Mouse (Mus musculus) embryonic facial prominence, embryonic 14.5 days (tissue): Measurements from ENCODE around the gene Sel1l2. TPM values are rescaled to one million over a fixed set of nuclear protein-coding genes. Genes with fewer than 3 reads are reported as not detected.
A peak's percentile ranks its signal among the peaks of the same experiment; 100 is the strongest.

Experiments used
- ATAC-seq: fragments of 200-750 bp; cut with Nextera tagmentation; 2 replicates; pipeline ENCODE4 v1.8.0; 2017; ENCODE audit warnings: low read depth, moderate number of reproducible peaks, moderate TSS enrichment
- DNase-seq: peaks from one replicate; pipeline ENCODE4 v3.0.0-alpha.2; 2015; ENCODE audit warnings: low spot score
- H3K27ac ChIP-seq: fragments of 300-500 bp; sonication (generic); replicated peaks from 2 replicates; pipeline ENCODE4 v1.5.1; 2014; ENCODE audit warnings: low read depth, mild to moderate bottlenecking, low read length, moderate library complexity
- H3K27me3 ChIP-seq: fragments of 300-500 bp; sonication (generic); replicated peaks from 2 replicates; pipeline ENCODE4 v1.6.1; 2014; ENCODE audit warnings: low read length; ENCODE audit not compliant: control insufficient read depth, insufficient read depth
- H3K36me3 ChIP-seq: fragments of 300-500 bp; sonication (generic); 2 replicates; pipeline ENCODE4 v1.6.1; 2014; ENCODE audit warnings: low read length, mixed read lengths; ENCODE audit not compliant: control insufficient read depth, insufficient read depth
- H3K4me1 ChIP-seq: fragments of 300-500 bp; sonication (generic); 2 replicates; pipeline ENCODE4 v1.6.1; 2014; ENCODE audit warnings: antibody characterized with exemption, low read length; ENCODE audit not compliant: control insufficient read depth, insufficient read depth
- H3K4me2 ChIP-seq: fragments of 300-500 bp; sonication (generic); 2 replicates; pipeline ENCODE4 v1.6.1; 2014; ENCODE audit warnings: low read depth, mild to moderate bottlenecking, low read length, moderate library complexity, mixed read lengths
- H3K4me3 ChIP-seq: fragments of 300-500 bp; sonication (generic); 2 replicates; pipeline ENCODE4 v1.5.1; 2014; ENCODE audit warnings: low read depth, mild to moderate bottlenecking, low read length
- H3K9ac ChIP-seq: fragments of 300-500 bp; sonication (generic); 2 replicates; pipeline ENCODE4 v1.6.1; 2014; ENCODE audit warnings: low read depth, mild to moderate bottlenecking, low read length, moderate library complexity, mixed read lengths
- H3K9me3 ChIP-seq: fragments of 300-500 bp; sonication (generic); 2 replicates; pipeline ENCODE4 v1.6.1; 2016; ENCODE audit warnings: low read length; ENCODE audit not compliant: control insufficient read depth
- WGBS: fragments of 180-500 bp; shearing (Covaris S2); extraction: QIAGEN DNeasy Blood & Tissue Kit; methylation state at CpG from one replicate; pipeline ENCODE4 v1.1.7; 2014; 5-methylcytosine and 5-hydroxymethylcytosine counted together
- polyA plus RNA-seq: library from polyadenylated mRNA; unstranded; fragments of >200 nt; fragmentation: Nextera tagmentation; extraction: Ambion mirVana; gene quantifications from 2 replicates; pipeline ENCODE4 v1.2.1, GENCODE M21; 2014

The Sel1l2 gene
- polyA plus RNA-seq, 1 experiment from 2014 or later = not detected

GRCm38 (mm10) chr2:140330508-140331306 lies 58.8 kb downstream of the Sel1l2 start:
- no peak overlapping the region for H3K9ac ChIP-seq
- no peak overlapping the region for H3K4me2 ChIP-seq
- WGBS = 63% methylated on average over 5 of the region's 5 CpGs
- no peaks in the 10 kb centered on the region for H3K36me3 ChIP-seq
- H3K27ac ChIP-seq = no peak overlapping the region
- no peaks in the 10 kb centered on the region for H3K4me1 ChIP-seq
- DNase-seq (peak; percentile 11), ATAC-seq (no peak)
- H3K4me3 ChIP-seq = no peak overlapping the region
- H3K9me3 ChIP-seq = no peaks in the 10 kb centered on the region
- no peaks in the 10 kb centered on the region for H3K27me3 ChIP-seq

DNA sequence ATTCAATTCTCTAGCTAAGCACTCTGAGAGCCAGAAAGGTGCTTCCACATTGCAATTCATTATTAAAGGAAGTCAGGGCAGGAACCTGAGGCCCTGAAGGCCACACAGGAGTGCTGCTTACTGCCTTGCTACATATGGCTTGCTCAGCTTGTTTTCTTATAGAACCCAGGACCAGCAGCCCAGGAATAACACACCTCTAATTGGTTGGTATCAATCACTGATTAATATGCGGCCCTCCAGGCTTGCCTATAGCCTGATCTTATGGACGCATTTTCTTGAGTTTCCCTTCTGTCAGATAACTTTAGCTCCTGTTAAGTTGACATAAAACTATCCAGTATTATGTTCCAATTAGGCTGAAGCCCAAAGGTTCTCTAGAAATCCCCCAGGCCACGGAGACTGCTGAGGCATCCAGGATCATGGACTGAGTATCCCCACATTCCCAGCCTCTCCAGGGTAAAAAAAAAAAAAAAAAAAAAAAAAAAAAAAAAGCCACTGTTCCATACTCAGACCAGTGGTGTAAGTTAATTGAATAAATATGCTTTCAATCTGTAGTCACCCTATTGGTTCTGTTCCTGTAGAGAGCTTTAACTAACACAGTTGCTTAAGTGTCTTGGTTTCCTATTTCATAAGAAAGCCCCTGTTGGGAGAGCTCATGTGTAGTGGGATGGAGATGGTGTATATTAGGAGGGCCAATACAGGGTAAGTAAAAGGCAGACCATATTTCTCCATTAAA lies 86.4 kb downstream of the Sel1l2 start:
- ATAC-seq (no peak), DNase-seq (no peak)
- Histone ChIP-seq H3K36me3 (no peaks in the 10 kb centered on the region), H3K9ac (no peak overlapping the region), H3K4me2 (no peak overlapping the region), H3K27me3 (no peaks in the 10 kb centered on the region), H3K4me3 (no peak overlapping the region), H3K4me1 (no peaks in the 10 kb centered on the region), H3K27ac (no peak overlapping the region), H3K9me3 (no peaks in the 10 kb centered on the region)
- 42% methylated on average over 3 of the region's 3 CpGs for WGBS

DNA sequence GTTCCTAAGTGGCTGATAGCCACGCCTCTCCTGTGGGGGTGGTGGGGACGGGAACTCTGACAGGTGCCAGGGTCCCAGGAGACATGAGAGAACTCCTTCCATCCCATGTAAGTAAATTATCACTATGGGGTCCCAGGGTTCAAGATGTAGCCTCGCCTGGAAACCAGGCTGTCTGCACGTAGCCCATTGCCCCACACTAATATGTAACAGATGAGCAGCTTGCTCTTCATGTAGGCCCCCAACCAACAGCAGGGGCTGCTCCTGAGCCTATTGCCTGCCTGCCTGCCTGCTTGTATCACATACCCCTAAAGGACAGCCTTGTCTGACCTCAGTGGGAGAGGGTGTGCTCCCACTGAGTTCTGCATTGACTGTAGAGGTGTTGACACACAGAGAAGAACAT lies 92.4 kb downstream of the Sel1l2 start:
- H3K27me3 ChIP-seq = no peaks in the 10 kb centered on the region
- no peak overlapping the region for H3K27ac ChIP-seq
- no peaks in the 10 kb centered on the region for H3K36me3 ChIP-seq
- H3K9ac ChIP-seq = no peak overlapping the region
- 5% methylated on average over 4 of the region's 4 CpGs for WGBS
- H3K9me3 ChIP-seq = no peaks in the 10 kb centered on the region
- H3K4me2 ChIP-seq = no peak overlapping the region
- H3K4me1 ChIP-seq = no peaks in the 10 kb centered on the region
- no peak for DNase-seq
- no peak overlapping the region for H3K4me3 ChIP-seq
- no peak for ATAC-seq

GRCm38 (mm10) chr2:140293820-140294219 lies 95.7 kb downstream of the Sel1l2 start:
- no peak for DNase-seq
- Histone ChIP-seq H3K27me3 (no peaks in the 10 kb centered on the region), H3K4me1 (no peaks in the 10 kb centered on the region), H3K9ac (no peak overlapping the region), H3K27ac (no peak overlapping the region), H3K9me3 (no peaks in the 10 kb centered on the region), H3K4me2 (no peak overlapping the region), H3K4me3 (no peak overlapping the region), H3K36me3 (no peaks in the 10 kb centered on the region)
- WGBS = 80% methylated on average over 2 of the region's 2 CpGs
- ATAC-seq = no peak

- ATAC-seq (no peak), DNase-seq (no peak)
- H3K9ac ChIP-seq = no peak overlapping the region
- no peaks in the 10 kb centered on the region for H3K4me1 ChIP-seq
- no peaks in the 10 kb centered on the region for H3K27me3 ChIP-seq
- H3K9me3 ChIP-seq = no peaks in the 10 kb centered on the region
- no peak overlapping the region for H3K4me3 ChIP-seq
- WGBS = 60% methylated on average over 8 of the region's 8 CpGs
- H3K27ac ChIP-seq = no peak overlapping the region
- no peaks in the 10 kb centered on the region for H3K36me3 ChIP-seq
- H3K4me2 ChIP-seq = no peak overlapping the region
Observed at GRCm38 (mm10) chr2:140280808-140281207, 108.7 kb downstream of the Sel1l2 start.

DNA sequence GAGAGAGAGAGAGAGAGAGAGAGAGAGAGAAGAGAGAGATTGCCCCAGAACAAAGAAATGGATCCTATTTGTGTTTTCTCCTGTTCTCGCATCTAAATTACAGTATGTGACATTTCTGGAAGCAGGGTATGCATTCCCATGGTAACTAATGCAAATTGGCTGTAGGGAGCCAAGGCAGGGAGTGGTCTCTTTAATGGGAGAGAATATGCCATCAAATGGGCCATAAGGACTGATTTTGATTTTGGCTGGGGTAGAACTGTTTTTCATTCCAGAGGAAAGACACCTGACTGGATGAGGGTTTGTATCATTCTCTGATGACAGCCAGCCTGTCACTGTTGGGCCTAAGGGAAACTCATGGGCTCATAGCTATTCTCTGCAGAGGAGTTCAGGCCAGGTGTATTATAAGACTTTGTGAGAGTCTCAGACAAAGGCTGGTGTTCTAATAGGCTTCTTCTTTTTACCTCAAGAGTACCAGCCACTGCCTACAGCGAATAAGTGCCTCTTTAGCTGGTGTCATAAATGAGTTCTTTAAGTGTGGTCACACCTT lies 133.8 kb downstream of the Sel1l2 start:
- no peak for ATAC-seq
- no peaks in the 10 kb centered on the region for H3K4me1 ChIP-seq
- H3K36me3 ChIP-seq = no peaks in the 10 kb centered on the region
- no peaks in the 10 kb centered on the region for H3K9me3 ChIP-seq
- no peak overlapping the region for H3K9ac ChIP-seq
- no peak overlapping the region for H3K4me2 ChIP-seq
- WGBS = 71% methylated on average over 2 of the region's 2 CpGs
- no peak overlapping the region for H3K27ac ChIP-seq
- no peak overlapping the region for H3K4me3 ChIP-seq
- no peak for DNase-seq
- H3K27me3 ChIP-seq = no peaks in the 10 kb centered on the region

GRCm38 (mm10) chr2:140254256-140254655 lies 135.2 kb downstream of the Sel1l2 start:
- Histone ChIP-seq H3K4me2 (no peak overlapping the region), H3K9ac (no peak overlapping the region), H3K27me3 (no peaks in the 10 kb centered on the region), H3K4me3 (no peak overlapping the region), H3K36me3 (no peaks in the 10 kb centered on the region), H3K4me1 (no peaks in the 10 kb centered on the region), H3K9me3 (no peaks in the 10 kb centered on the region), H3K27ac (no peak overlapping the region)
- ATAC-seq (no peak), DNase-seq (no peak)
- WGBS = 75% methylated on average over 7 of the region's 7 CpGs

DNA sequence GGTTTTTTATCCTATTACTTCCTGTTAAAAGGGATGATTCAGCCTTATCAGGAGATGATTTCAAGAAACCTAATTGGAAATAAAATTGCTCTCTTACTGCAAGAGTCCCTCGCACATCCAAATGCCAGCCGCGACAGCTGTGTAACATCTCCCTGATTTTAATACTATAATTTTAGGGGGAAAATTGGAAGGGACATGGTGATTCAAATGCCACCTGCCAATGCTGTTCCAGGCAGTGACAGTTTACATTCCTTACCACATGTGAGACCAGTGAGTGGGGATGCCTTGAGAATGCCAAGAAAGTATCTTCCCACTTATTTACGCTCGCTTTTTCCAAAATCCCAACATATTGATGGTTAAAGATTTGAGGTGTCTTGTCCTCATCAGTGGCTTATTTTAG lies 146.4 kb downstream of the Sel1l2 start:
- no peak overlapping the region for H3K4me3 ChIP-seq
- no peaks in the 10 kb centered on the region for H3K36me3 ChIP-seq
- no peaks in the 10 kb centered on the region for H3K4me1 ChIP-seq
- H3K9me3 ChIP-seq = no peaks in the 10 kb centered on the region
- ATAC-seq (no peak), DNase-seq (peak; percentile 11)
- no peaks in the 10 kb centered on the region for H3K27me3 ChIP-seq
- H3K4me2 ChIP-seq = no peak overlapping the region
- no peak overlapping the region for H3K27ac ChIP-seq
- no peak overlapping the region for H3K9ac ChIP-seq
- 79% methylated on average over 5 of the region's 5 CpGs for WGBS
